In the genomic region with DNA sequence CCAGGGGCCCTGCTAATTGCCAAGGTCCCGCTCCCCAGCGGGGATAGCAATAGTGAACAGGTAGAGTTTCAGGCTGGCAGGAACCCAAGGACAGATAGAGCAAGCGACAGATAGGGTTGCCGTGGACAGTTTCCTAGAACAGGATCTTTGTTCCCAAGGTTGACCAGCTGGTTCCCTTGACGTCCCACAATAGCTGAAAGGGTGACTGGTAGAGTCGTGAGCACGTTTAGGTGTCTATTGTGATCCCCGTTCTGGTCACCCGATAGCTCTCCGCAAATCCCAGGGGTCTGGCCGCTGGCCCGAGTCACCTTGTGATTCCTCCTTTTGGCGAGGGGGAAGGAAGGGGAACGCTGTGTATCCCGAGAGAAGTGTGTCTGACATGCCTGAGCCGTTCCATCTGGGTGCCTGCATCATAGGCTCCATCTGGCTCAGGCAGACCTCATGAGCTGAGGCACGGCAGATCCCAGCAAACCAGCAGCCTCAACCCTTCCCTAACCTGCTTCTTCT, we compare ENCODE assay signal across 9 mouse cellular contexts. TPM values are rescaled to one million over a fixed set of nuclear protein-coding genes. Genes with fewer than 3 reads are reported as not detected.
DNase-seq lines count a peak whose midpoint lies in the region; ATAC-seq lines count a peak whose summit lies in the region.
"Had no signal": no experiment of that assay in that cellular context is flagged by ENCODE, and none has a peak within 500 bp of the region (broad histone marks: within the 10 kb centered on the region; RNA-seq: fewer than 3 reads in every experiment).

No protein-coding gene starts in this region.

- H3K4me1 ChIP-seq in heart, embryonic 13.5 days = peaks cover 50% of the 10 kb centered on the region
- H3K4me1 ChIP-seq in limb, embryonic 15.5 days = peaks cover 31% of the 10 kb centered on the region

- no peaks in the 10 kb centered on the region for H3K27me3 ChIP-seq in heart, embryonic 13.5 days (replicated peaks)
- no peaks in the 10 kb centered on the region for H3K27me3 ChIP-seq in limb, embryonic 15.5 days
- H3K27me3 ChIP-seq: neural tube, embryonic 13.5 days had no signal

- DNase-seq in layer of hippocampus, adult 11-12 months (ENCODE audit: low spot score) = peak; percentile 59
- DNase-seq in layer of hippocampus, postnatal 10 days (ENCODE audit: low spot score in 2 of 2) = no peak
- peak; percentile 68 for DNase-seq in cerebellum, adult 8-10 months
- DNase-seq in left cerebral cortex, adult 18-20 months (ENCODE audit: low spot score in 2 of 2) = no peak
- DNase-seq in thymus, postnatal 25 days = no peak
- DNase-seq in gastrocnemius, postnatal 36 days = no peak

- intact Hi-C loops in gastrocnemius, postnatal 36 days (cut with DNase I) = no loop called here

- WGBS in heart, embryonic 13.5 days = 29% methylated on average over 17 of the region's 17 CpGs
- 70% methylated on average over 17 of the region's 17 CpGs for WGBS in limb, embryonic 15.5 days

- peak overlapping the region; percentile 38 for H3K4me2 ChIP-seq in heart, embryonic 13.5 days
- H3K4me2 ChIP-seq in limb, embryonic 15.5 days = no peak overlapping the region
- H3K4me2 ChIP-seq: neural tube, embryonic 13.5 days had no signal

- H3K36me3 ChIP-seq in heart, embryonic 13.5 days = no peaks in the 10 kb centered on the region
- H3K36me3 ChIP-seq in limb, embryonic 15.5 days = no peaks in the 10 kb centered on the region
- H3K36me3 ChIP-seq: neural tube, embryonic 13.5 days had no signal

- peak overlapping the region; percentile 78 for H3K27ac ChIP-seq in heart, embryonic 13.5 days (replicated peaks)
- 0 out of 2 replicates have a peak overlapping the region, but pooled peaks have one; percentile 19 for H3K27ac ChIP-seq in limb, embryonic 15.5 days
- H3K27ac ChIP-seq: neural tube, embryonic 13.5 days had no signal

- ATAC-seq in heart, embryonic 13.5 days (ENCODE audit: extremely low read depth, insufficient number of reproducible peaks, low FRiP score, low TSS enrichment) = no peak
- no peak for ATAC-seq in limb, embryonic 15.5 days (ENCODE audit: insufficient number of reproducible peaks, low FRiP score, low TSS enrichment, low read depth)

- H3K9me3 ChIP-seq in heart, embryonic 13.5 days = peaks cover 5% of the 10 kb centered on the region
- H3K9me3 ChIP-seq in limb, embryonic 15.5 days = no peaks in the 10 kb centered on the region
- H3K9me3 ChIP-seq: neural tube, embryonic 13.5 days had no signal

- H3K4me3 ChIP-seq in heart, embryonic 13.5 days = no peak overlapping the region
- H3K4me3 ChIP-seq in limb, embryonic 15.5 days = no peak overlapping the region
- H3K4me3 ChIP-seq: neural tube, embryonic 13.5 days had no signal

- peak overlapping the region; percentile 63 for H3K9ac ChIP-seq in heart, embryonic 13.5 days
- H3K9ac ChIP-seq in limb, embryonic 15.5 days = no peak overlapping the region
- H3K9ac ChIP-seq: neural tube, embryonic 13.5 days had no signal

RNA-seq across cellular contexts. Expression of a gene that starts 8.7 kb away (rescaled TPM):
- 100 to 1,000 TPM; 511 to 561 TPM for total RNA-seq in layer of hippocampus, postnatal 10 days (2021)
- 221 and 227 TPM in 2 replicates for polyA plus RNA-seq in heart, embryonic 13.5 days (2015; fragmentation: Nextera tagmentation; extraction: Ambion mirVana)
- 29.1 and 29.2 TPM in 2 replicates for polyA plus RNA-seq in limb, embryonic 15.5 days (2015; fragmentation: Nextera tagmentation; extraction: Ambion mirVana)
- 100 to 1,000 TPM; 672 to 715 TPM for total RNA-seq in left cerebral cortex, adult 18-20 months (2021)
- 100 to 1,000 TPM; 175 to 549 TPM for total RNA-seq in gastrocnemius, postnatal 36 days (2021)

Comparison
In these comparisons a context has a peak if more than half of its experiments do, and no peak if none do; other contexts are left out.
1. DNase-seq: peak in layer of hippocampus, adult 11-12 months (single experiment) and cerebellum, adult 8-10 months (single experiment); none in layer of hippocampus, postnatal 10 days (0 of 2), left cerebral cortex, adult 18-20 months (0 of 2), thymus, postnatal 25 days (single experiment) and gastrocnemius, postnatal 36 days (0 of 2).